Mouse (Mus musculus) frontal cortex, adult 2 months (tissue): ENCODE data around the gene Cand1. TPM values are rescaled to one million over a fixed set of nuclear protein-coding genes. Genes with fewer than 3 reads are reported as not detected.

Experiments
- DNase-seq, 2 experiments: peaks; one replicate each; pipeline ENCODE4 v3.0.0; 2022; ENCODE audit warnings: low spot score in 1 of 2; ENCODE audit errors: extremely low spot score in 1 of 2
- polyA plus RNA-seq: library from polyadenylated mRNA; depleted of rRNA; stranded (reverse); fragments of >200 nt; gene quantifications from 2 replicates; pipeline ENCODE4 v1.2.3, GENCODE M21; 2012

The Cand1 gene
- polyA plus RNA-seq, 1 experiment: 37.0 TPM

GRCm38 (mm10) chr10:119212443-119212842, 27.4 kb downstream of the Cand1 start:
- DNase-seq: no peak

DNA sequence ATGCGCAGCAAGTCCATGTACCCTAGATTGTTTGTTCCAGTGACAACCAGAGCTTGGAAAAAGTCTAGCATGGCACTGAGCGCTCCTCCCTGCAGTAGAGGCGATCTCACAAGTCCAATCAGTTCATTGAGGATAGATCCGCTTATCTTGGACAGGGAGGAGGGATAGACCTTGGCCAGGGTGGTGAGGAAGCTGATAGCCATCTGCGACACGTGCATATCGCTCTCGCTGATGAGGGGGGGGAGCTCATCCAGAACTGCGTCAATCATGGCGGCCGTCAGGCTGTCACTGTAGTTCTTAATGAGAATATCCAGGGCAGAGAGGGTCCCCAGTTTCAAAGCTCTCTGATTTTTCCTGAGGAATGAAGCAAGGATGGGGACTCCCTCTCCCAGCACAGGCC, 28.6 kb downstream of the Cand1 start:
- DNase-seq: no peak

DNA sequence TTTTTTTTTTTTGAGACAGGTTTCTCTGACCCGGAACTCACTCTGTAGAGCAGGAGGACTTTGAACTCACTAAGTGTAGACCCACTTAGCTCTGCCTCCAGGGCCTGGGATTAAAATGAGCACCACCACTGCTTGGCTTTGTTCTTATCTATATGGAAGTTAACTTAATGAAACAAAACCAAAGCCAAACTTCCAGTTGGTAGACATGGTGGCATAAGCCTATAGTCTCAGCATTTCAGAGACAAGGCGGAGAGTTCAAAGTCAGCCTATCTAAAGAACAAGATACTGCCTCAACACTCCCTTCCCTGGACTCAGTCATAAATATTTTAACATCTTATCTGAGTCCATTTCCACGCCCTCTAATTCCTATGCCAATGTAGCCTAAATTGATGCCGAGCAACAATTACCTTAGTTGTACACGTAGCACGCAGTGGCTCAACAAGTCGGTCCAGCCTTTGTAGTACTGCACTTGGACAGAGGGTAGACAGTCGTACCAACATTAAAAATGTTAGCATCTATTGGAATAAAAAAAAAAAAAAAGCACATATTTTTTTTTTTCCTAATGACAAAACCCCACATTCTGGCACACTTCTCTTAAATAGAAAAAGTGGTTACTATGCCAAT, 33.4 kb downstream of the Cand1 start:
- no peak for DNase-seq

DNA sequence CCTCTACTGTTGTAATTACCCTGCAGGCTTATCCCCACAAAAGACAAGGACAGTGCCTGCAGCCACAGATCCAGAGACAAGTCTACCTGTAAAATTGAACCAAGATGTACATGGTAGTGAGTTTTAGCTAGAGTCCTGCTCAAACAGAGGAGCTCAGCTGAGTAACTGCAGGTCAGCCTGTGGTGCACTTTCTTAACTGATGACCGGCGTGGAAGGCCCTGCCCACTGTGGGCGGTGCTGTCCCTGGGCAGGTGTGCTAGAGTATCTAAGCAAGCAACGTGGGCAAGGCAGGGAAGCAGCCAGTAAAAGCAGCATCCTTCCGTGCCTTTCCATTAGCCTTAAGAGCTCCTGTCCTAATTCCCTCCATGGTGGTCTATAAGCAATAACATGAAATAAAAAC, 34.6 kb downstream of the Cand1 start:
- no peak for DNase-seq

DNA sequence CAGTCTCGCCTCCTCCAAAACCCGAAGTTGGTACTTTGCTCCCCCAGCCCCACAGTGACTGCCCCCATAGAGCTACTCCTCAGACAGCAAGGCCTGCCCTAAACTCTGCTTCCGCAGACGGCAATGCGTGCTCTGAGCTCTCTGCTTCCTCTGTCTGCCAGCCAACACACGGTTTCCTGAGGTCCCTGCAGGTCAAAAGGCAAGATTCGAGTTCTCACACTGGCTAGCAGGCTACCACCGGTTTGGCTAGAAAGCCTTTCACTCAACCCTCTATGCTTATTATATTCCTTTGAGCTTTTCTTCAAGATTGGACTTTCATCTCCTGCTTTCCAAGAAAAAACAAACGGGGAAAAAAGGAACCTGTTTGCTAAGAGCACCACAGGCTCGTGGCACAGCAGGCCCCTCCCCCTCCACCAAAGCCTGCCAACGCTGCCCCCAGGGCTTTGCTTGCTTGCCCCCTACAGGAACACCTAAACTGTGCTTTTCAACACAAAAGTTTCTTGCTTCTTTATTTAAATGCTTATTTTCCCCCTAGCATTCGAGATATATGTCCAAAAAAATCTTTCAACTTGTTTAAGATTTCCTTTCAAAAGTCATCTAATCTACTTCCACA, 35.4 kb downstream of the Cand1 start:
- DNase-seq: no peak

DNA sequence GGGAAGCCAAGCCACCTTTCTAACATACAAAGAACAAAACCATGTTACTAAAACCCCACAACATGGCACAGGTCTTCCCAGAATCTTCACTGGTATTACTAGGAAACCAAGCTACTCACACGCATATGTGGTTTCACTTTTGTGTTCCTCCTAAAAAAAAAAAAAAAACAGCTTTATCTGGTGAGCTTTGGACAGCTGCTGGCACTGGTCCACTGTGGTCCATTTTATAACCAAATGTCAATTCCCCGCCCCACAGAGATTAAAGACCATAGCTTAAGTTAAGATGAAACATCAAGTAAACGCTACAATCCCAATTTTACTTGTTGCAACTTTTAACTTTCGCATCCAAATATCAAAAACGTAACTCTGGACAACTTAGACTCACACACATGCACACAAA, 40.0 kb downstream of the Cand1 start:
- no peak for DNase-seq

GRCm38 (mm10) chr10:119198186-119198880, 41.5 kb downstream of the Cand1 start:
- DNase-seq: peak in 1 of 2 experiments; percentile 56

GRCm38 (mm10) chr10:119197621-119198150, 42.2 kb downstream of the Cand1 start:
- no peak for DNase-seq

GRCm38 (mm10) chr10:119192598-119193372, 47.1 kb downstream of the Cand1 start:
- no peak for DNase-seq

DNA sequence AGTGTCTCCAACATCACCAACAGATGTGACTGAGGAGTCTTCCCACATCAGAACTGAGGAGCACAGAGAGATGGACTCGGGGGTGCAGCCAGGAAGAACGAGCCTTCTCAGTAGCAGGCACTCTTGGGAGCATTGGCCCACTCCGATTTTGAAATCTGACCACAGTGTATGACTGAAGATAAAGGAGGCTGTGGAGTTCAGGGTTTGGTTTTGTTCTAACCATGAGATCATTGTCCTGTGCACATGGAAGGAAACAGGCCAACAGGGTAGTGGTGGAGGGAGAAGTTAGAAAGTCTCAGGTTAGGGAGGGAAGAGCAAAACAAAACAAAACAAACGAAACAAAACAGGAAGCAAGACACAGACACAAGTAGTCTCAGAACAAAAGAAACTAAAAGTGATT, 52.1 kb downstream of the Cand1 start:
- DNase-seq: no peak

- DNase-seq: no peak
These were observed 70.2 kb downstream of the Cand1 start for GRCm38 (mm10) chr10:119169656-119170055.

DNA sequence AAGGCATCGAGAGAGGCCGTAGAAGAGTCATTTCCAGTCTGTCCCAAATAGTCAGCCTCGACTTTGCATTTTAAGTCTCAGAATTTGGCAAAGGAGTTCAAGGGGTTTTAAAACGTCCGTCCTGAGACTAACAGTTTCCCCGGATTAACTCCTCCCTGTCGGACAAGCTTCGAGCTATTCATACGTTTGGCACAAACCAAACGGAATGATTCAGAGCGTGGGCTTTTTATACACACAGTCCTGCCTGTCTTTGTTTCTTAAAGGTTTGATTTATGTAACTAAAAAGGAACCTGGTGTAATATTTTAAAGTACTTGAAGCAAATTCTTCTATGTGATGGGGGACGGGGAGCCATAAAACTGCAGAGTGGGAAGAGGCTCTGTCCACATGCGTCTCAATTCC, 70.6 kb downstream of the Cand1 start:
- no peak for DNase-seq

- peak in 1 of 2 experiments; percentile 56 for DNase-seq
These were observed 71.1 kb downstream of the Cand1 start for GRCm38 (mm10) chr10:119168791-119169190.

DNA sequence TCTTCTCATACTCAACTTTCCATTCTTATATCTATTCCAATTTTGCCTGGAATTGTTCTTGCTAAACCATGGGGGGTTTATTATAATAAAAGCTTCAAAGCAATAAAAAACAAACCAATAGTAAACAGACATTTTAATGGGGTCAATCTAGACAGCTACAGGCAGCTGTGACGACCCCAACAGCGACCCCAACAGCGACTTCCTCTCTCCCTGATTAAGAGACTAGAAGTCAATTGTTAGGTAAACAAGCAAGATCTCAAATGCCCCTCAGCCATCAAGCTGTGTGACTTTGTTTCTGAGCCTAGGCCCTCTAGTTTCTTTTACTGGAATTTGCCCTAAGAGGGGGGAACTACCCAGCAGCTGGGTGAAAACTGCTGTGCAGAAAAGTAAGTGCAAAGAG, 72.0 kb downstream of the Cand1 start:
- no peak for DNase-seq

DNA sequence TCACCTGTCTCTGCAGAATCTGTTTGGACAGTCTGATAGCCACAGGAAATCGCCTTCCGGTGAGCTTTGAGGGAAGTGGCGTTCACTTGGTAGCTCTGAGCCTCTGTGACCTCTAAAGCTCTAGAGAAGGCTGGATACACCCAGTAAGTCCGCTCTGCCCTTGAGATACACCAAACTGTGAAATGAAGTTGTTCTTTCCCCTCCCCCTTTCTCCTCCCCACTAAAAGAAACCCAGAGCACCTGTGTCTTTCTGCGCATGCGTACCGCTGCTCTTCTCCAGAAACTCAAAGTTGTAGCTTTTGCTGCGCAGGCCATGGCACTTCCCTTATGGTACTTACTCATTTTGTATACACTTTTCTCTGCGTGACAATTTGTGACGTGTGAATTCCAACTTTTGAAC, 74.8 kb downstream of the Cand1 start:
- DNase-seq: no peak

- DNase-seq: no peak
These were observed 78.0 kb downstream of the Cand1 start for GRCm38 (mm10) chr10:119161820-119162382.

GRCm38 (mm10) chr10:119160161-119160560, 79.7 kb downstream of the Cand1 start:
- DNase-seq: no peak

GRCm38 (mm10) chr10:119149261-119149660, 90.6 kb downstream of the Cand1 start:
- DNase-seq: no peak
